Mouse (Mus musculus) ES-Bruce4 (cell line): ENCODE measurements around the gene Slc16a1.

Source experiments
- CTCF ChIP-seq: IDR thresholded peaks from one replicate; pipeline ENCODE4 v1.8.1; 2011; ENCODE audit warnings: low read depth, low read length
- POLR2A ChIP-seq: IDR thresholded peaks from one replicate; pipeline ENCODE4 v1.8.1; 2011; ENCODE audit warnings: low read length; ENCODE audit not compliant: insufficient read depth

DNA sequence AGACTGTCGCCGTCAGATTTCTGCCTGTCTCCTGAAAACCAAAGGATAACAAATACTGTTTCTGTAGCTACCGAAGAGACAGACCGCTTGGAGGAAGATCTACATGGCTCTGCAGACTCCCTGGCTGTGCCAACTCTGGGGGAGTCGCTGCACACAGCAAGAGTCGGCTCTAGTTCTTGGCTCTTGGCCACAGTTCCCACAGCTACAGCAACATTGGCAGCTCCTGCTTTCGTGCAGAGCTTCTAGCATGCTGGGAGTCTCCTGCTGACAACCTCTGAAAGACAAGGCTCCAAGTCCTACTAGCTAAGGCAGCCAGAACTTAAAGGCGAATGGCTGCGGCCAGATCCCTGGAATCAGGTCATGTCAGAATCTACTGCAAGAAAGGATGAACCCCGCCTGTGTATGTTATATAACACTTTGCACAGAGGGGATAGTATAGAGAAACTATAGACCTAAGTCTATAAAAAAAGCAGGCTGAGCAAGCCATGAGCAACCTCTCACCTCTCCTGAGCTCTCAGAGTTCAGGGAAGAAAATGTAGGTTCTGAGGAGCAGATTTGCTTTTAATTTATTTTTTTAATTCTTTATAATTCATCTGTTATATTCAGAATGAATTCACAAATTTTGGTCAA, 41.2 kb upstream of the Slc16a1 start:
- TF ChIP-seq POLR2A: no peak
- TF ChIP-seq CTCF: no peak
